Mouse (Mus musculus) intestine, postnatal 0 days (tissue): ENCODE measurements around the gene Tub. TPM values are rescaled to one million over a fixed set of nuclear protein-coding genes. Genes with fewer than 3 reads are reported as not detected.
A peak's percentile ranks its signal among the peaks of the same experiment; 100 is the strongest.

ENCODE experiments used
- ATAC-seq: fragments of 200-750 bp; cut with Nextera tagmentation; 2 replicates; pipeline ENCODE4 v1.8.0; 2017; ENCODE audit warnings: mild to moderate bottlenecking, moderate TSS enrichment, moderate library complexity
- H3K27ac ChIP-seq: fragments of 300-500 bp; sonication (generic); 2 replicates; pipeline ENCODE4 v1.5.1; 2014; ENCODE audit warnings: mild to moderate bottlenecking, low read depth, low read length, moderate library complexity
- H3K27me3 ChIP-seq: fragments of 300-500 bp; sonication (generic); replicated peaks from 2 replicates; pipeline ENCODE4 v1.6.1; 2014; ENCODE audit warnings: low read length, mixed read lengths; ENCODE audit not compliant: control insufficient read depth, insufficient read depth
- H3K36me3 ChIP-seq: fragments of 300-500 bp; sonication (generic); 2 replicates; pipeline ENCODE4 v1.6.1; 2014; ENCODE audit warnings: mild to moderate bottlenecking, moderate library complexity; ENCODE audit not compliant: control insufficient read depth, insufficient read depth
- H3K4me1 ChIP-seq: fragments of 300-500 bp; sonication (generic); replicated peaks from 2 replicates; pipeline ENCODE4 v1.6.1; 2014; ENCODE audit warnings: antibody characterized with exemption, low read length, mixed read lengths; ENCODE audit not compliant: control insufficient read depth, insufficient read depth
- H3K4me2 ChIP-seq: fragments of 300-500 bp; sonication (generic); replicated peaks from 2 replicates; pipeline ENCODE4 v1.6.1; 2014; ENCODE audit warnings: low read depth, mild to moderate bottlenecking, moderate library complexity
- H3K4me3 ChIP-seq: fragments of 300-500 bp; sonication (generic); 2 replicates; pipeline ENCODE4 v1.5.1; 2014; ENCODE audit warnings: low read depth, low read length
- H3K9ac ChIP-seq: fragments of 300-500 bp; sonication (generic); 2 replicates; pipeline ENCODE4 v1.6.1; 2014; ENCODE audit warnings: mild to moderate bottlenecking, low read depth, low read length
- H3K9me3 ChIP-seq: fragments of 300-500 bp; sonication (generic); 2 replicates; pipeline ENCODE4 v1.6.1; 2016; ENCODE audit warnings: mixed run types; ENCODE audit not compliant: control insufficient read depth
- CTCF ChIP-seq: sonication (generic); IDR thresholded peaks from 2 replicates; pipeline ENCODE4 v1.5.1; 2016; ENCODE audit warnings: low read depth, mild to moderate bottlenecking, control low read depth, antibody characterized with exemption, moderate library complexity
- WGBS: fragments of 180-500 bp; shearing (Covaris S2); extraction: QIAGEN DNeasy Blood & Tissue Kit; methylation state at CpG from one replicate; pipeline ENCODE4 v1.1.7; 2014; 5-methylcytosine and 5-hydroxymethylcytosine counted together
- polyA plus RNA-seq: library from polyadenylated mRNA; unstranded; fragments of >200 nt; fragmentation: Nextera tagmentation; extraction: Ambion mirVana; gene quantifications from 2 replicates; pipeline ENCODE4 v1.2.1, GENCODE M21; 2015

Gene Tub
- polyA plus RNA-seq, 1 experiment from 2014 or later: 1.1 TPM

DNA sequence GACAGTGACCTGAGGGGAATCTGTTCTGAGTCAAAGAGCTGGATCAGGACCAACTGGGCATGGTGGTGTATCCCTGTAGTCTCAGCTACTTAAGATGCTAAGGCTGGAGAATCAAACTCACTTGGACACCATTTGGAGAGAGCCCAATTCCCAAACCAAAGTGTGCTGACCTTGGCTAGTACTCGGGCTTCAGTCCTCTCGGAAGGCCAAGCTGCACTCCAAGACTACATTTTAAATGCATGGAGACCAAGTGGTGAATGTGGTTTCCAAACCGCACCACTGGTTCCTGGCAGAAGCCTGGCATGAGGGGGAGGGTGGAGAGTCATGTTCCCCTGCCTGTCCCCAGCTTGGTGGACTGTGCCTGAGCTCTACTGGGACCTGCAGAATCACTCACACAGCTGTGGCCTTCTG is 43.7 kb downstream of the Tub start:
- no peak for ATAC-seq
- H3K27me3 ChIP-seq: no peaks in the 10 kb centered on the region
- H3K27ac ChIP-seq: no peak overlapping the region
- no peaks in the 10 kb centered on the region for H3K4me1 ChIP-seq
- no peaks in the 10 kb centered on the region for H3K9me3 ChIP-seq
- H3K4me3 ChIP-seq: no peak overlapping the region
- no peak overlapping the region for H3K9ac ChIP-seq
- no peak for TF ChIP-seq CTCF
- H3K36me3 ChIP-seq: no peaks in the 10 kb centered on the region
- H3K4me2 ChIP-seq: no peak overlapping the region
- WGBS: 87% methylated on average over 3 of the region's 3 CpGs

- no peaks in the 10 kb centered on the region for H3K4me1 ChIP-seq
These were observed 46.0 kb downstream of the Tub start for GRCm38 (mm10) chr7:108996156-108996555.

DNA sequence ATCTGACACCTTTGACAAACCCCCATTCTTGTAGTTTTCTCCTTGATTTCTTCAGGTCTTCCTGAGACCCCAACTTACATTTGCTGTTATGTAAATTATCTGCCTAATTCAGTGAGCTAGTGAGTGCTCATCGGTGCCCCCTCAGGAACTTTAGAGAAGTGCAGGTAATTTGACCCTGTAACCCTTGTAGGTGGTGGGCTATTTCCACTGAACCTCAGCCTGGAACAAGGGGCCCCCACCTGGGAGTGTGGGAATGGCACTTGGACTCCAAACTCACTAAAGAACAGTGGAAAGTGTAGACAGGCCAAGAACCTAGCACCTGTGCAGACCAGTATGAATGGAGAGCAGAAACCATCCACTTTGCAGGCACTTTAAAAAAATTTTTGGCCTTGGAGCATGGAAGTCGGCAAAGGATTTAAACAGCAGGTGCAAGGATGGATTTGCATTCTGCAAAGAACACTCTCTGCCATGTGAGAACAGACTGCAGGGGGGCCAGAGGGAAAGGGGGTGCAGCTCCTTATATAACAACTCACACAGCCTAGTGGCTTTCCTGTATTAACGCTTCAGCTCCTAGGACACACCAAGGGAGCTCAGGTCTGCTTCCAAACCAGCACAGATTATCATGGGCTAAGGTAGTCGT is 50.3 kb downstream of the Tub start:
- no peak for ATAC-seq
- Histone ChIP-seq H3K9ac (no peak overlapping the region), H3K27ac (no peak overlapping the region), H3K4me3 (no peak overlapping the region), H3K36me3 (no peaks in the 10 kb centered on the region), H3K27me3 (no peaks in the 10 kb centered on the region), H3K9me3 (no peaks in the 10 kb centered on the region), H3K4me2 (no peak overlapping the region), H3K4me1 (no peaks in the 10 kb centered on the region)
- WGBS: 50% methylated on average over 4 of the region's 4 CpGs
- TF ChIP-seq CTCF: peak; percentile 56

More at GRCm38 (mm10) chr7:108996156-108996555, 46.0 kb downstream of the Tub start:
- H3K27me3 ChIP-seq: no peaks in the 10 kb centered on the region
- no peak for ATAC-seq
- 66% methylated on average over 6 of the region's 6 CpGs for WGBS
- H3K27ac ChIP-seq: no peak overlapping the region
- no peaks in the 10 kb centered on the region for H3K36me3 ChIP-seq
- no peak overlapping the region for H3K4me3 ChIP-seq
- no peak for TF ChIP-seq CTCF
- H3K4me2 ChIP-seq: no peak overlapping the region
- H3K9me3 ChIP-seq: no peaks in the 10 kb centered on the region
- no peak overlapping the region for H3K9ac ChIP-seq

- Histone ChIP-seq H3K36me3 (no peaks in the 10 kb centered on the region), H3K9me3 (no peaks in the 10 kb centered on the region), H3K4me3 (no peak overlapping the region), H3K4me1 (no peaks in the 10 kb centered on the region), H3K27me3 (no peaks in the 10 kb centered on the region), H3K9ac (no peak overlapping the region), H3K4me2 (no peak overlapping the region), H3K27ac (no peak overlapping the region)
- ATAC-seq: no peak
- TF ChIP-seq CTCF: no peak
- WGBS: 83% methylated on average over 4 of the region's 4 CpGs
These were observed 51.8 kb downstream of the Tub start for GRCm38 (mm10) chr7:109001971-109002370.

DNA sequence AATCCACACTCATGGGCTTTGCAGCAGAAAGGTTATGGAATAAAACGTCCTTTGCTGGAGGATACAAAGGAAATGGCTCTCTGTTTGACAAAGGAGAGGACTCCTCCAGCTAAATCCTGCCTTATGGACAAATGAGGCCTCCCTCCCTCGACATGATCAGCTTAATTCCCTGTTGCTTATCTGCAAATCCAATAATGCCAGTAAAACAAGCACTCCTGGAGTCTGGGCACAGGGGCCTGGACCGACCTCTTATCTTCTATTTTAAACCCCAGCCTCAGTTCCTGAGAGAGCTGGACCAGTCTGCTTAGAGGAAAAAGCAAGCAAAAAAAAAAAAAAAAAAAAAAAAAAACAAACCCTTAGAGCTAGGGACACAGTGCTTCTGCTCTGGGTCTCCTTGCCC is 53.5 kb downstream of the Tub start:
- ATAC-seq: no peak
- TF ChIP-seq CTCF: no peak
- WGBS: 18% methylated on average over 3 of the region's 3 CpGs

GRCm38 (mm10) chr7:109009260-109009659 is 59.1 kb downstream of the Tub start:
- no peak overlapping the region for H3K4me2 ChIP-seq
- 48% methylated on average over 1 of the region's 1 CpGs for WGBS
- no peak overlapping the region for H3K27ac ChIP-seq
- H3K4me1 ChIP-seq: no peaks in the 10 kb centered on the region
- H3K9me3 ChIP-seq: no peaks in the 10 kb centered on the region
- TF ChIP-seq CTCF: no peak
- no peak overlapping the region for H3K9ac ChIP-seq
- H3K36me3 ChIP-seq: no peaks in the 10 kb centered on the region
- no peak overlapping the region for H3K4me3 ChIP-seq
- H3K27me3 ChIP-seq: peaks cover 28% of the 10 kb centered on the region
- ATAC-seq: no peak

More for the DNA sequence above, 53.5 kb downstream of the Tub start:
- Histone ChIP-seq H3K27ac (no peak overlapping the region), H3K9ac (no peak overlapping the region), H3K4me1 (no peaks in the 10 kb centered on the region), H3K4me2 (no peak overlapping the region), H3K36me3 (no peaks in the 10 kb centered on the region), H3K4me3 (no peak overlapping the region), H3K27me3 (no peaks in the 10 kb centered on the region), H3K9me3 (no peaks in the 10 kb centered on the region)
